Mouse (Mus musculus) midbrain, embryonic 15.5 days (tissue): ENCODE measurements around the gene Arl10. TPM values are rescaled to one million over a fixed set of nuclear protein-coding genes. Genes with fewer than 3 reads are reported as not detected.

Source experiments
- ATAC-seq: fragments of 200-750 bp; cut with Nextera tagmentation; replicated peaks from 2 replicates; pipeline ENCODE4 v1.8.0; 2017; ENCODE audit warnings: moderate TSS enrichment
- H3K27ac ChIP-seq: fragments of 300-500 bp; sonication (generic); 2 replicates; pipeline ENCODE4 v1.5.1; 2015; ENCODE audit warnings: mild to moderate bottlenecking, inconsistent platforms
- H3K27me3 ChIP-seq: fragments of 300-500 bp; sonication (generic); replicated peaks from 2 replicates; pipeline ENCODE4 v1.6.1; 2015; ENCODE audit warnings: inconsistent platforms
- H3K36me3 ChIP-seq: fragments of 300-500 bp; sonication (generic); replicated peaks from 2 replicates; pipeline ENCODE4 v1.6.1; 2015; ENCODE audit warnings: inconsistent platforms
- H3K4me1 ChIP-seq: fragments of 300-500 bp; sonication (generic); 2 replicates; pipeline ENCODE4 v1.6.1; 2015; ENCODE audit warnings: inconsistent platforms
- H3K4me2 ChIP-seq: fragments of 300-500 bp; sonication (generic); 2 replicates; pipeline ENCODE4 v1.6.1; 2015; ENCODE audit warnings: inconsistent platforms, mild to moderate bottlenecking, moderate library complexity
- H3K4me3 ChIP-seq: fragments of 300-500 bp; sonication (generic); 2 replicates; pipeline ENCODE4 v1.5.1; 2015; ENCODE audit warnings: mild to moderate bottlenecking, inconsistent platforms
- H3K9ac ChIP-seq: fragments of 300-500 bp; sonication (generic); 2 replicates; pipeline ENCODE4 v1.6.1; 2015; ENCODE audit warnings: mild to moderate bottlenecking, inconsistent platforms
- H3K9me3 ChIP-seq: fragments of 300-500 bp; sonication (generic); 2 replicates; pipeline ENCODE4 v1.6.1; 2016; ENCODE audit warnings: inconsistent platforms
- WGBS: fragments of 180-500 bp; shearing (Covaris S2); methylation state at CpG from one replicate; pipeline ENCODE4 v1.1.7; 2015; ENCODE audit warnings: mixed read lengths; 5-methylcytosine and 5-hydroxymethylcytosine counted together
- polyA plus RNA-seq: library from polyadenylated mRNA; unstranded; fragments of >200 nt; fragmentation: Nextera tagmentation; extraction: Ambion mirVana; gene quantifications from 2 replicates; pipeline ENCODE4 v1.2.1, GENCODE M21; 2015

Gene Arl10
- 116 and 121 TPM in 2 replicates for polyA plus RNA-seq

DNA sequence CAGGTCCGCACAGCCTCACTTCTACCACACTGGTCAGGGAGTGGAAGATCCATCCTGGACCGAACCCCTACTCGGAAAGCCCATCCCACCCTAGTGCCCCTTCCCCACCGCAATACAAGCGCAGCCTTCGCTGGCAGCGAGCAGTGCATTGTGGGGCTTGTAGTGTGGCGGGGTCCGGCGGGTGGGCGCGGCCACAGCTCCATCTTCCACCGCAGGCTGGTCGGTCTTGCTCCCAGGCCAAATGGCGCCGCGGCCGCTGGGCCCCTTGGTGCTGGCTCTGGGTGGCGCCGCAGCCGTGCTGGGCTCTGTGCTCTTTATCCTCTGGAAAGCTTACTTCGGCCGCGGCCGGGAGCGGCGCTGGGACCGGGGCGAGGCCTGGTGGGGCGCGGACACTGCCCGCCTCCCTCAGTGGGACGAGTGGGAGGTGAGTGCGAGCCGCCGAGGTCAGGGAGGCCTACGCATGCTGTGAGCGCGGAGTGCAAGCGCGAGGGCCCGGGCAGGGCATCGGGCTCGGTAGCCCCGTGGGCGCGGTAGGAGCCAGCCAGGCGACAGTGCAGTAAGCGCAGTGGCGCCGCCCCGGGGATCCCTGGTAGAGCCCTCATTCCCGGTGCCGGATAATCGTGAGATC is at the start of gene Arl10:
TSS of gene Arl10 (plus strand) at position 162 of the 628 bp plus-strand sequence.
- no peaks in the 10 kb centered on the region for H3K9me3 ChIP-seq
- peaks cover 8% of the 10 kb centered on the region; the same call in 1 of the 2 replicates for H3K36me3 ChIP-seq
- ATAC-seq, result peak; percentile 94
- peak within 1 kb of the TSS; percentile 96 for H3K9ac ChIP-seq
- H3K27ac ChIP-seq, result peak within 1 kb of the TSS; percentile 82
- H3K27me3 ChIP-seq, result peaks cover 4% of the 10 kb centered on the region; the same call in 1 of the 2 replicates
- under 1% methylated on average over 55 of the region's 55 CpGs for WGBS
- peaks cover 29% of the 10 kb centered on the region for H3K4me1 ChIP-seq
- H3K4me3 ChIP-seq, result peak within 1 kb of the TSS; percentile 92
- peak within 1 kb of the TSS; percentile 69 for H3K4me2 ChIP-seq

DNA sequence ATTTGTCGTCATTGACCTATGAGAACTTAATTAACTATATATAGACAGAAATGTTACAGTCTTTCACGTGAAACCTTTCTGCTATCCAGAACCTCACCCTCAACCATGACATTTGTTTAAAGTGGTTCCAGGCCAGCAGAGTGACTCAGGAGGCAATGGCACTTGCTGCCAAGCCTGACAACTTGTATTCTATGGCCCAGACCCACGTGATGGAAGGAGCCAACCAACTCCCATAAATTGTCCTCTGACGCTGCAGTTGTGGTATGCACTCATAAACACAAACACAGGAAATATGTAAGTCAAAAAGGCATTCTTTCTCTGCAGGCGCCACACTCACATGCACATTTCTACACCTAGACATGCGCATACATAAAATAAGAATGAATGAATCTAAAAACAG is 47.7 kb upstream of the Arl10 start:
- Histone ChIP-seq H3K4me3 (no peak overlapping the region), H3K4me2 (no peak overlapping the region), H3K36me3 (peaks cover 58% of the 10 kb centered on the region), H3K27me3 (no peaks in the 10 kb centered on the region), H3K27ac (no peak overlapping the region), H3K9me3 (no peaks in the 10 kb centered on the region), H3K4me1 (no peaks in the 10 kb centered on the region), H3K9ac (no peak overlapping the region)
- no peak for ATAC-seq
- WGBS, result 87% methylated on average over 6 of the region's 6 CpGs

DNA sequence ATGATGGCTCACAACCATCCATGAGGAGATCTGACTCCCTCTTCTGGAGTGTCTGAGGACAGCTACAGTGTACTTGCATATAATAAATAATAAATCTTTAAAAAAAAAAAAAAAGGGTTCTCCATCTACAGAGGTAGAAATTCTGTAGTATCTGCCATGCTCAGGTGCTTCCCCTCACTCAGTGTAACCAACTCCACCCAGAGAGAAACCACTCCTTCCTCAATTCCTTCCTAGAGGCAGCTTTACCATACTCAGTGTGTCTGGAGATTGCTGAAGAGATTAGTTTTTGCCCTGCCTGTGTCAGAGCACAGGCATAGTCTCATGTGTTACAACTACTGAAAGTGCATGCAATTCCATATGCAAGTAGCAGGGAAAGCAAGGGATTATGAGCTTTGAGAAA is 42.7 kb upstream of the Arl10 start:
- H3K36me3 ChIP-seq, result peaks cover 43% of the 10 kb centered on the region
- no peak overlapping the region for H3K9ac ChIP-seq
- H3K4me1 ChIP-seq, result no peaks in the 10 kb centered on the region
- H3K4me2 ChIP-seq, result no peak overlapping the region
- H3K27me3 ChIP-seq, result no peaks in the 10 kb centered on the region
- no peak overlapping the region for H3K4me3 ChIP-seq
- H3K9me3 ChIP-seq, result no peaks in the 10 kb centered on the region
- ATAC-seq, result no peak
- H3K27ac ChIP-seq, result no peak overlapping the region

DNA sequence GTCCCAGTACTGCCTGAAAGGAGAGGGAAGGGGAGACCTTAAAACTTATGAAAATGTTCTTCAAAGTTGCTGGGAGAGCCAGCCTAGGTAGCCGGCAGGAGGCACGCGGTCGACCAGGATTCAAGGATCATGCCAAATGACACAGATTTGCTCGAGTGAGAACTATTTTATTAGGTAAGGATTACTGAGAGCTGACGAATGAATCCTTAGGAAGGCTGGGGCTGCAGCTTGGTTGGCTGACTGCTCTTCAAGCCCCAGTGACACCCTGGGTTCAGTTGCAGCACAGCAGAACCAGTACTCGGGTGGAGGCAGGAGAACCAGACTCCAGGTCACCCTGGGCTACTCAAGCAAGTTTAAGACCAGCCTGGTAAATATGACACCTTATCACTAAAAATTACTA is 26.8 kb upstream of the Arl10 start:
- Histone ChIP-seq H3K9ac (no peak overlapping the region), H3K4me3 (no peak overlapping the region), H3K4me1 (no peaks in the 10 kb centered on the region), H3K9me3 (no peaks in the 10 kb centered on the region), H3K4me2 (no peak overlapping the region), H3K27me3 (no peaks in the 10 kb centered on the region), H3K36me3 (peaks cover 62% of the 10 kb centered on the region), H3K27ac (no peak overlapping the region)
- ATAC-seq, result no peak
- WGBS, result 89% methylated on average over 7 of the region's 7 CpGs

DNA sequence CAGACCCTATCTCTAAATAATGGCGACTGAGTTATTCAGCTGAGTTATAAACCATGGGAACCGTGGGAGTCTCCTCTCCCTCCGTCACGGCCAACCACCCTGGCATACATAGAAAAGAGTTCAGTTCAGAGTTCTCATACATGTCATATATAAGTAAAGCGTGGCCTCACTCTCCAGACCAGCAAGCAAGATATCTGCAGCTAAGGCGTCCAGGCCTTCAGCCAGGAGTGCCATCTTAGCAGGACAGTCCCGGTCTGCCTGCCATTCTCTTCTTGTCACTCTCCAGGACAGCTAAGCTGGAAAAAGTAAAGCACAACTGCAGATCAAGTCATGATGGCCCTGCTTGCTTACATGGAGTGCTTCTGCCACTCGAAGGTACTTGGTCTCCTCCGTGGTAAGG is 18.6 kb upstream of the Arl10 start:
- H3K9me3 ChIP-seq, result no peaks in the 10 kb centered on the region
- 95% methylated on average over 9 of the region's 9 CpGs for WGBS
- H3K36me3 ChIP-seq, result peaks cover 84% of the 10 kb centered on the region
- no peaks in the 10 kb centered on the region for H3K27me3 ChIP-seq
- H3K4me3 ChIP-seq, result no peak overlapping the region
- no peaks in the 10 kb centered on the region for H3K4me1 ChIP-seq
- ATAC-seq, result no peak
- no peak overlapping the region for H3K27ac ChIP-seq
- H3K9ac ChIP-seq, result no peak overlapping the region
- H3K4me2 ChIP-seq, result no peak overlapping the region

DNA sequence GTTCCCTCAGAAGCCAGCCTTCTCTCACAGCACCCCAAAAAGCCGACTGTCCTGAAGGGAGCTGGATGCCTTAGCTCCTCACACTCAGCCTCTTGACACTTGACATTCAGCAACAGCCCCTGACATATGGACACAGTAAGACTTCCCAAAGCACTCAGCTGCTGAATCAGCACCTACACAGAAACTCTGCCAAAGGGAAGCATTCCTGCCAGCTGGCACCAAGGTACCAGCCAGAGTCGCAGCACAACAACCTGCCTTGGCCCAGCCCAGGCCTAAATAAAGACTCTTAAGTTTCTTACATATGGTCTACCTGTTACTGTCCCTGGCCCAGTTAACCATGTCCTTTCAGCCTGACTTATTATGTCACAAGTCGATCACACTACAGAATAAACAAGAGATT is 18.0 kb upstream of the Arl10 start:
- H3K4me2 ChIP-seq, result no peak overlapping the region
- H3K9ac ChIP-seq, result no peak overlapping the region
- no peaks in the 10 kb centered on the region for H3K27me3 ChIP-seq
- H3K4me3 ChIP-seq, result no peak overlapping the region
- no peak overlapping the region for H3K27ac ChIP-seq
- peaks cover 83% of the 10 kb centered on the region for H3K36me3 ChIP-seq
- no peak for ATAC-seq
- H3K4me1 ChIP-seq, result no peaks in the 10 kb centered on the region
- 95% methylated on average over 3 of the region's 3 CpGs for WGBS
- no peaks in the 10 kb centered on the region for H3K9me3 ChIP-seq

DNA sequence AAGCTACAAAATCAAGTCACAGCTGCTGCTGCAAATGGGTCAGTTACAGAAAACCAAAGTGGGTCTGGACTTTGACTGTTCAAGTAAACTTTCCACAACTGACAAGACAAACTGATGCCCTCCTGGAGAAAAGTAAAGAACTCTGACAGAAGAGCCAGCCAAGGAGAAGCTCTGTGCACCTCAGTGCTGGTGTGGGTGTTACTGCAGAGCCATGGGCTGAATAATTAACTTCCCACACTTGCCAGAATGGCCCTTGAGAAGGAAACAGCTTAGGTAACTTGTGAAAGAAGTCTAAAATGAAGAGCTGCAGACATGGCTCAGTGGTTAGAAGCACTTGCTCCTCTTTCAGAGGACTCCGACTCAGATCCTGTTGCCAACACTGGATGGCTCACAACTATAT is 17.2 kb upstream of the Arl10 start:
- ATAC-seq, result no peak
- H3K36me3 ChIP-seq, result peaks cover 80% of the 10 kb centered on the region
- H3K9ac ChIP-seq, result no peak overlapping the region
- no peak overlapping the region for H3K27ac ChIP-seq
- no peaks in the 10 kb centered on the region for H3K27me3 ChIP-seq
- H3K4me2 ChIP-seq, result no peak overlapping the region
- no peak overlapping the region for H3K4me3 ChIP-seq
- no peaks in the 10 kb centered on the region for H3K4me1 ChIP-seq
- no peaks in the 10 kb centered on the region for H3K9me3 ChIP-seq
- WGBS, result 100% methylated on average over 1 of the region's 1 CpGs

DNA sequence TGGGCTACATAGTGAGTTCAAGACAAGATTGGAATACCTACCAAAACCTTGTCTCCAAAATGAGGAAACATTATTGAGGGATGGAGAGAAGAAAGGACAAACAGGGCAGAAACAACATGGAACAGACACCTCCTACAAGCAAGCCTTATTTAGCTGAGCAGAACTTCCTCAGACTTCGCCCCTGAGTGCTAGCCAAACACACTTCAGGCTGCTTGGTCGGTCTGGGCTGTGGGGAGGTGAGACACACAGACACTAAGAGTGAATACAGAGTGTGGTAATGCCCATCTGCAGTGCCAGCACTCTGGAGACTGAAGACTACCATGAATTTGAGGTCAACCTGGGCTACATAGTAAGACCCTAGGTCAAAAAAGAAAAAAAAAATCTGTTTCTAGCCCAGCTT is 15.2 kb upstream of the Arl10 start:
- Histone ChIP-seq H3K4me2 (no peak overlapping the region), H3K27me3 (no peaks in the 10 kb centered on the region), H3K36me3 (peaks cover 64% of the 10 kb centered on the region), H3K9ac (no peak overlapping the region), H3K4me1 (peaks cover 14% of the 10 kb centered on the region), H3K4me3 (no peak overlapping the region), H3K27ac (no peak overlapping the region), H3K9me3 (no peaks in the 10 kb centered on the region)
- 91% methylated on average over 2 of the region's 2 CpGs for WGBS
- no peak for ATAC-seq

DNA sequence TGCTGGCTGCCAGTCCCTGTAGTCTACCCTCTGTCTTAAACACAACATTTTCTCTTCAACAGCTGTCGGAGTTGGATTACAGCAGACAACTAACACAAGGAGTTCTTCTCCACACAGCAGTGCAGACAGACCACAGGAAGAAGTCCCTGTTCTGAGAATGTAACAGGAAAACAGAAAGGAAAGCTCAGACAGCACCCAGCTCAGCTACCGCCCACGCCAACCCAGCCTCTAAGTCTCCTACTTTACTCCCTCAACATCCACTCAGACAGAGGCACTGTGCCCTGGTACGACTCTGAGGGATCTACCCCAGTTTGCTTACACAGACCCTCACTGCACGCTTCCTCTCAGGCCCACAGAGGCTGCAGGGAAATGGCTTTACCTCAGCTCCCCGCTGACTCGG is 14.2 kb upstream of the Arl10 start:
- no peaks in the 10 kb centered on the region for H3K9me3 ChIP-seq
- H3K4me3 ChIP-seq, result no peak overlapping the region
- 95% methylated on average over 7 of the region's 7 CpGs for WGBS
- no peaks in the 10 kb centered on the region for H3K27me3 ChIP-seq
- peaks cover 62% of the 10 kb centered on the region for H3K36me3 ChIP-seq
- no peak overlapping the region for H3K4me2 ChIP-seq
- H3K4me1 ChIP-seq, result peaks cover 16% of the 10 kb centered on the region
- no peak overlapping the region for H3K27ac ChIP-seq
- ATAC-seq, result no peak
- no peak overlapping the region for H3K9ac ChIP-seq

DNA sequence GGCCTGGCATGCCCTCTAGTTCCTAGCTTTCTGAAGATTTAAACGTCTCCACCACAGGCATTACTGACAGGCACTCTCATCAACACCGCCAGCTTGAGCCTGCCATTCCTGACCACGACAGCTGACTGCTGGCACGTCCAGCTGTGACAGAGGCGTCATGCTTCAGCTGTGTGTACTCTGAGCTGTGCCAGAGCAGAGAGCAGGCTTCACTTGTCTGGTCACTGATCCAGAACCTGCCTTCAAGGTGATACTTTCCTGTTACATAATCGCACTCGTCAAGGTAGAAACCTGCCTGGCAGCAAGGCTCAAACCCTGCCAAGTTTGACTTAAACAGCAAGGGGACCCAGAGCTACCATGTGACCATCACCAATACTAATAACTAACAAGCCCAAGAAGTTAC is 12.3 kb upstream of the Arl10 start:
- H3K27me3 ChIP-seq, result no peaks in the 10 kb centered on the region
- no peak overlapping the region for H3K9ac ChIP-seq
- no peak overlapping the region for H3K4me2 ChIP-seq
- H3K4me1 ChIP-seq, result peaks cover 19% of the 10 kb centered on the region
- H3K4me3 ChIP-seq, result no peak overlapping the region
- peaks cover 44% of the 10 kb centered on the region for H3K36me3 ChIP-seq
- no peaks in the 10 kb centered on the region for H3K9me3 ChIP-seq
- ATAC-seq, result no peak
- 75% methylated on average over 7 of the region's 7 CpGs for WGBS
- no peak overlapping the region for H3K27ac ChIP-seq

DNA sequence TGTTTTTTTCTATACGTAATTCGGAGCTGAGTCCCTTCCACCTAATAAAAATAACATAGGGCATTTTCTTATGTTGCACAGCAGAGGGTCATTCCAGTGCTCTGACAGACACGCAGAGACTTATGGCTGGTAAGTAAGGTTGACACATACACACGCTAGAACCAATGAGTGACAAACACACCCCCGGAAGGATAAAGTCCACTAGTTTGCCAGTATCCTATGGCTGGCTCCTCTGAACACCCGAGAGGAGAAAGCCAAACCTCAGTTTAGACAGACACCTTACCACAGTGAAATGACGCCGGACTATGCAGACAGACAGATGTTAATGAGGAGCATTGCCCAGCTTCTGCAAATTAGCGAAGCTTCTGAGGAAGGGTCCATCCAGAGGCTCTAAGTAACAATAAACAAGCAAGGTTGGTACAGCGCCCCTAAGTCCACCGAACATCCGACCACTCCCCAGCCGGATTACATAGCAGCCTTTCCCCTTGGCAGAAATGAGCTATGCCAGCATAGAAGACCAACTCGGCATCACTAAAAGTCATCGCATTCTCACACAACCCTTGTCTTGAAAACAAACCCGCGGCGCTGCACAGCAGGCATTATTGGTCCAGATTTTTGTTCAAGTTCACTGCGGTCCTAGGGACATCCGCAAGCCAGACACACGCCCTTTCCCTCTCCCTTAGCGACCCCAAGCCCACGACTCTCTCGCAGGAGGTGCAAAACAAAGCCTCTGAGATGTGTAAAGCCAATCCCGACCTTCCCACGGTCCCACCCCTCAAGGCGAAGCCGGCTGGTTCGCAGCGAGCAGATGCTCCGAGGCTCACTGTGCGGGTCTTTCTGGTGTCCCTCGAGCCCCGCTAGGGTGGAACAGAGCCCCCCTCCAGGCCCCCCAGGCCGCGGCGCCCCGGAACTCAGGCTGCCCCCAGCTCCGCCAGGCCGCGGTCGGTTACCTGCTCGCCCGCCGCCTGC is 10.3 kb upstream of the Arl10 start:
- H3K9ac ChIP-seq, result peak overlapping the region; percentile 99
- no peaks in the 10 kb centered on the region for H3K9me3 ChIP-seq
- peaks cover 25% of the 10 kb centered on the region for H3K36me3 ChIP-seq
- H3K4me3 ChIP-seq, result peak overlapping the region; percentile 93
- WGBS, result 12% methylated on average over 45 of the region's 45 CpGs
- no peaks in the 10 kb centered on the region for H3K27me3 ChIP-seq
- peak; percentile 77 for ATAC-seq
- peaks cover 19% of the 10 kb centered on the region for H3K4me1 ChIP-seq
- peak overlapping the region; percentile 87 for H3K27ac ChIP-seq
- H3K4me2 ChIP-seq, result peak overlapping the region; percentile 76

DNA sequence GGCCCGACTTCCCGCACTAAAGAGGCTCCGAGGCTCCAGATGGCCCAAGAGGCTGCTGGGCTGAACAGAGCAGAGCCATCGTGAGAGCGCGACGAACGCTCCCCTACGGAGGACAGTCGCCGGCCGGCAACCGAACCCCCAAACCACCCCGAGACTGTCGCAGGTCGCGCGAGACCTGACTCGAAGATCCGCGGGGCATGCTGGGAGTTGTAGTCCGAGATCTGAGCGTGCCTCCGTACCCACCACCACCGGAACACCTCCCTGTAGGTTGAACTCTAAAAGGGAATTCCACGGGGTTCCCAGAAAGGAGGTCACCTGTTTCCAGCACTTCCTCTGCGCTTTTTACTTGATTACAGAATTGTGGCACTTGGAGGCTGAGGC is 9.6 kb upstream of the Arl10 start, which contains the start of gene 4833439L19Rik:
TSS of gene 4833439L19Rik (minus strand) at position 235 of the 381 bp plus-strand sequence.
- Histone ChIP-seq H3K4me3 (peak within 1 kb of the TSS; percentile 93), H3K4me2 (peak within 1 kb of the TSS; percentile 76), H3K27ac (peak within 1 kb of the TSS; percentile 87), H3K9ac (peak within 1 kb of the TSS; percentile 99), H3K9me3 (no peaks in the 10 kb centered on the region), H3K4me1 (peaks cover 19% of the 10 kb centered on the region), H3K27me3 (no peaks in the 10 kb centered on the region), H3K36me3 (peaks cover 18% of the 10 kb centered on the region; the same call in 1 of the 2 replicates)
- peak; percentile 98 for ATAC-seq
- WGBS, result 0% methylated on average over 27 of the region's 27 CpGs
